Mouse (Mus musculus) liver (tissue): ENCODE data around the gene Pcgf6.

Source experiments
- DNase-seq: peaks from one replicate; pipeline ENCODE4 v3.0.0-alpha.2; 2020; ENCODE audit warnings: mixed read lengths

Pcgf6 gene

GRCm38 (mm10) chr19:47050271-47051032, at the start of gene Pcgf6:
TSS of gene Pcgf6 (minus strand) at chr19:47050906.
- peak; percentile 85 for DNase-seq

- peak; percentile 93 for DNase-seq
Observed at GRCm38 (mm10) chr19:47090550-47091156, 39.9 kb upstream of the Pcgf6 start, which contains the start of the genes Usmg5 and Pdcd11. TSS of gene Usmg5 (minus strand) at chr19:47090647. TSS of gene Pdcd11 (plus strand) at chr19:47090768.

GRCm38 (mm10) chr19:47089718-47090525, 39.2 kb upstream of the Pcgf6 start:
- peak; percentile 16 for DNase-seq

GRCm38 (mm10) chr19:47088226-47088625, 37.5 kb upstream of the Pcgf6 start:
- no peak for DNase-seq

GRCm38 (mm10) chr19:47067924-47068611, 17.4 kb upstream of the Pcgf6 start:
- peak; percentile 93 for DNase-seq

- peak; percentile 98 for DNase-seq
Observed at GRCm38 (mm10) chr19:47067096-47067882, 16.6 kb upstream of the Pcgf6 start, which contains the start of gene Taf5. TSS of gene Taf5 (plus strand) at chr19:47067746.

- DNase-seq, result no peak
Observed at GRCm38 (mm10) chr19:47065860-47066259, 15.2 kb upstream of the Pcgf6 start.

- DNase-seq, result no peak
Observed at GRCm38 (mm10) chr19:47057684-47058083, 7.0 kb upstream of the Pcgf6 start.

GRCm38 (mm10) chr19:47053471-47053870, 2.8 kb upstream of the Pcgf6 start:
- DNase-seq, result no peak

- no peak for DNase-seq
Observed at GRCm38 (mm10) chr19:47052927-47053326, 2.2 kb upstream of the Pcgf6 start.

GRCm38 (mm10) chr19:47049840-47050239, 866 bp downstream of the Pcgf6 start:
- no peak for DNase-seq

- no peak for DNase-seq
Observed at GRCm38 (mm10) chr19:47049061-47049460, 1.6 kb downstream of the Pcgf6 start.

GRCm38 (mm10) chr19:47047236-47047833, 3.4 kb downstream of the Pcgf6 start:
- no peak for DNase-seq

- no peak for DNase-seq
Observed at GRCm38 (mm10) chr19:47046343-47046742, 4.4 kb downstream of the Pcgf6 start.

GRCm38 (mm10) chr19:47043608-47044007, 7.1 kb downstream of the Pcgf6 start:
- no peak for DNase-seq

- no peak for DNase-seq
Observed at GRCm38 (mm10) chr19:47040720-47041473, 9.8 kb downstream of the Pcgf6 start.

- DNase-seq, result no peak
Observed at GRCm38 (mm10) chr19:47036596-47036995, 14.1 kb downstream of the Pcgf6 start.

- DNase-seq, result no peak
Observed at GRCm38 (mm10) chr19:47034916-47035315, 15.8 kb downstream of the Pcgf6 start.

- DNase-seq, result no peak
Observed at GRCm38 (mm10) chr19:47031770-47032169, 18.9 kb downstream of the Pcgf6 start.

GRCm38 (mm10) chr19:47029796-47030195, 20.9 kb downstream of the Pcgf6 start:
- DNase-seq, result no peak

- DNase-seq, result no peak
Observed at GRCm38 (mm10) chr19:47026513-47026912, 24.2 kb downstream of the Pcgf6 start.
